Mouse (Mus musculus): Measurements from ENCODE around the gene Srpr.

- TF ChIP-seq POLR2A (IDR thresholded peaks at IDR 0.05; ENCODE audit: insufficient read depth, low read depth, low read length): no peak
- TF ChIP-seq EP300 (IDR thresholded peaks at IDR 0.05; ENCODE audit: insufficient read depth, low read depth, low read length): no peak
- TF ChIP-seq CTCF (IDR thresholded peaks at IDR 0.05): no peak
Observed at GRCm38 (mm10) chr9:35263431-35263830, 63.5 kb downstream of the Srpr start.

All from heart, adult 2 months (tissue).